Mouse (Mus musculus): ENCODE measurements at regions not wholly inside any gene's neighbourhood (a gene's known extent, or its start where the extent isn't known, plus 50 kb on each side); places are given as distances from the start of the nearest gene placed in this dataset.

DNA sequence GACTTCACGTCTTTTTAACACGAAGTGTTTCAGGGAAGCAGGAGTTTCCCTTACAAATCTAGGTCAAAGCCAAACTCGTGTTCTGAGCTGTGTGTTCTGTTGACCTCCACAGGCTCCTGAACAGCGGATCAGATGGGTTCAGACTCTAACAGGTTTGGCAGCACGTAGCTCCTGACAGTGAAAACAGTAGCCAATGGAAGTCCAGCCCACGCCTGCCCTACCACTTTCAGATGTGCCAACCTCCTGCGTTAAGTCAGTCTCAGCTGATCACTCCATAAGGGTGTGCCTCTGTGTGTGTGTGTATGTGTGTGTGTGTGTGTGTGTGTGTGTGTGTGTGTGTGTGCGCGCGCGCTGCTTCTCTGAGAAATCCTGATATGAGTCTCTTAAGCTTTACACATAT lies 116.8 kb downstream of the Basp1 start:
- TF ChIP-seq POLR2A (IDR thresholded peaks at IDR 0.05; ENCODE audit: low read depth, low read length) = no peak
- TF ChIP-seq CTCF (conservative IDR thresholded peaks at IDR 0.05; ENCODE audit: insufficient read depth, insufficient read length, low read depth, low read length) = no peak
